ENCODE assay signal across 9 mouse cellular contexts in genomic region chr10:3630763-3631223, GRCm38 (mm10).
DNase-seq lines count a peak whose midpoint lies in the region; ATAC-seq lines count a peak whose summit lies in the region.
"Had no signal": no experiment of that assay in that cellular context is flagged by ENCODE, and none has a peak within 500 bp of the region (broad histone marks: within the 10 kb centered on the region; RNA-seq: fewer than 3 reads in every experiment).

No protein-coding gene starts in this region.

- no peak for ATAC-seq in midbrain, embryonic 11.5 days (ENCODE audit: low FRiP score)
- no peak for ATAC-seq in midbrain, embryonic 15.5 days (replicated peaks)
- ATAC-seq in heart, embryonic 14.5 days (ENCODE audit: insufficient number of reproducible peaks, insufficient read depth, low FRiP score, low read depth): peak; percentile 70

- no peak overlapping the region for H3K4me3 ChIP-seq in midbrain, embryonic 11.5 days (ENCODE audit: low read depth, low read length)
- no peak overlapping the region for H3K4me3 ChIP-seq in midbrain, embryonic 15.5 days
- no peak overlapping the region for H3K4me3 ChIP-seq in heart, embryonic 14.5 days (ENCODE audit: control insufficient read depth in 1 of 2, insufficient read depth in 1 of 2, low read depth in 1 of 2, low read length in 2 of 2)
- H3K4me3 ChIP-seq: limb, embryonic 12.5 days had no signal

- no peak overlapping the region for H3K27ac ChIP-seq in midbrain, embryonic 11.5 days (ENCODE audit: low read depth, low read length)
- H3K27ac ChIP-seq in midbrain, embryonic 15.5 days: no peak overlapping the region
- peak overlapping the region; percentile 39 to 62; a peak in 3 of 4 replicates for H3K27ac ChIP-seq in heart, embryonic 14.5 days (replicated peaks in 1 of 2; ENCODE audit: control insufficient read depth in 1 of 2, insufficient read depth in 1 of 2, low read depth in 2 of 2, low read length in 2 of 2)
- H3K27ac ChIP-seq: limb, embryonic 12.5 days had no signal

- H3K36me3 ChIP-seq in midbrain, embryonic 11.5 days (ENCODE audit: control insufficient read depth, insufficient read depth, low read length): no peaks in the 10 kb centered on the region
- H3K36me3 ChIP-seq in midbrain, embryonic 15.5 days (replicated peaks): no peaks in the 10 kb centered on the region
- no peaks in the 10 kb centered on the region for H3K36me3 ChIP-seq in heart, embryonic 14.5 days (ENCODE audit: control insufficient read depth, insufficient read depth, low read length)
- H3K36me3 ChIP-seq: limb, embryonic 12.5 days had no signal

- H3K9me3 ChIP-seq in midbrain, embryonic 11.5 days (ENCODE audit: control insufficient read depth, low read length): no peaks in the 10 kb centered on the region
- no peaks in the 10 kb centered on the region for H3K9me3 ChIP-seq in midbrain, embryonic 15.5 days
- H3K9me3 ChIP-seq in heart, embryonic 14.5 days (ENCODE audit: control insufficient read depth, low read length): no peaks in the 10 kb centered on the region
- H3K9me3 ChIP-seq: limb, embryonic 12.5 days had no signal

- DNase-seq in midbrain, embryonic 11.5 days (ENCODE audit: low spot score, missing footprints): peak; percentile 73
- peak; percentile 60 to 80 for DNase-seq in kidney, postnatal 36 days
- peak; percentile 30 for DNase-seq in yolk sac, embryonic 10.5 days (ENCODE audit: low spot score)
- DNase-seq in urinary bladder, postnatal 14 days (ENCODE audit: low spot score): no peak
- no peak for DNase-seq in thymus, postnatal 0 days (ENCODE audit: low spot score)
- no peak for DNase-seq in adipocyte (ENCODE audit: low spot score)

- H3K27me3 ChIP-seq in midbrain, embryonic 11.5 days (ENCODE audit: control insufficient read depth, insufficient read depth, low read length): no peaks in the 10 kb centered on the region
- H3K27me3 ChIP-seq in midbrain, embryonic 15.5 days (replicated peaks): no peaks in the 10 kb centered on the region
- H3K27me3 ChIP-seq in heart, embryonic 14.5 days (ENCODE audit: control insufficient read depth, insufficient read depth, low read length): no peaks in the 10 kb centered on the region
- H3K27me3 ChIP-seq: limb, embryonic 12.5 days had no signal

- H3K4me2 ChIP-seq in midbrain, embryonic 11.5 days: no peak overlapping the region
- no peak overlapping the region for H3K4me2 ChIP-seq in midbrain, embryonic 15.5 days
- no peak overlapping the region for H3K4me2 ChIP-seq in heart, embryonic 14.5 days (ENCODE audit: low read length)
- H3K4me2 ChIP-seq: limb, embryonic 12.5 days had no signal

- H3K4me1 ChIP-seq in midbrain, embryonic 11.5 days (ENCODE audit: control insufficient read depth, insufficient read depth, low read length): no peaks in the 10 kb centered on the region
- H3K4me1 ChIP-seq in midbrain, embryonic 15.5 days: no peaks in the 10 kb centered on the region
- H3K4me1 ChIP-seq in heart, embryonic 14.5 days (ENCODE audit: control insufficient read depth in 2 of 2, insufficient read depth in 2 of 2, low read length in 2 of 2): peaks cover 7 to 9% of the 10 kb centered on the region in 2 experiments; a peak in 2 of 4 replicates

- no peak overlapping the region for H3K9ac ChIP-seq in midbrain, embryonic 11.5 days (ENCODE audit: low read length)
- no peak overlapping the region for H3K9ac ChIP-seq in midbrain, embryonic 15.5 days
- no peak overlapping the region for H3K9ac ChIP-seq in heart, embryonic 14.5 days (ENCODE audit: low read length)
- H3K9ac ChIP-seq: limb, embryonic 12.5 days had no signal

- 60% methylated on average over 5 of the region's 5 CpGs for WGBS in midbrain, embryonic 11.5 days
- 59% methylated on average over 5 of the region's 5 CpGs for WGBS in midbrain, embryonic 15.5 days
- WGBS in heart, embryonic 14.5 days: 34% methylated on average over 5 of the region's 5 CpGs

Comparison
In these comparisons a context has a peak if more than half of its experiments do, and no peak if none do; other contexts are left out.
1. DNase-seq: peak in midbrain, embryonic 11.5 days (single experiment), kidney, postnatal 36 days (2 of 2) and yolk sac, embryonic 10.5 days (single experiment); none in urinary bladder, postnatal 14 days (single experiment), thymus, postnatal 0 days (single experiment) and adipocyte (single experiment).
2. H3K27ac ChIP-seq: peak in heart, embryonic 14.5 days (2 of 2); none in midbrain, embryonic 11.5 days (single experiment) and midbrain, embryonic 15.5 days (single experiment).